Mouse (Mus musculus) CH12.LX (cell line): ENCODE measurements around the gene Lrrc37a. TPM values are rescaled to one million over a fixed set of nuclear protein-coding genes. Genes with fewer than 3 reads are reported as not detected.
A peak's percentile ranks its signal among the peaks of the same experiment; 100 is the strongest.

Experiments used
- DNase-seq: peaks from one replicate; pipeline ENCODE4 v3.0.0-alpha.2; 2013; ENCODE audit errors: extremely low read depth
- H3K27ac ChIP-seq: 2 replicates; pipeline ENCODE4 v1.5.1; 2012; ENCODE audit warnings: low read depth, mild to moderate bottlenecking, control low read depth, moderate library complexity; ENCODE audit not compliant: insufficient read depth
- H3K27me3 ChIP-seq: replicated peaks from 2 replicates; pipeline ENCODE3; 2012; ENCODE audit warnings: inconsistent platforms
- H3K36me3 ChIP-seq, 2 experiments: replicated peaks in 1 of 2; 2 replicates each; pipeline versions ENCODE3 to v1.6.1; 2012; ENCODE audit warnings: inconsistent platforms in 1 of 2, low read length in 1 of 2, mild to moderate bottlenecking in 1 of 2, mixed read lengths in 1 of 2, moderate library complexity in 1 of 2; ENCODE audit not compliant: control insufficient read depth in 1 of 2, insufficient read depth in 1 of 2
- H3K4me1 ChIP-seq, 2 experiments: 2 replicates each; pipeline ENCODE4 v1.6.1; 2012; ENCODE audit warnings: inconsistent platforms in 1 of 2, moderate library complexity in 1 of 2; ENCODE audit not compliant: insufficient read depth in 2 of 2, control insufficient read depth in 1 of 2
- H3K4me2 ChIP-seq: 2 replicates; pipeline ENCODE4 v1.6.1; 2012; ENCODE audit warnings: low read depth, mild to moderate bottlenecking, control low read depth; ENCODE audit not compliant: poor library complexity, insufficient read depth, severe bottlenecking
- H3K4me3 ChIP-seq, 3 experiments: fragments of 150-350 bp in 1 of 3; sonication (generic) in 1 of 3; replicated peaks in 1 of 3; 2 replicates each; pipeline versions ENCODE3 to v1.5.1; 2011 to 2012; ENCODE audit warnings: low read depth in 2 of 3, low read length in 2 of 3, mild to moderate bottlenecking in 2 of 3, moderate library complexity in 2 of 3, control low read depth in 1 of 3, improper control_type of control experiment in 1 of 3, inconsistent platforms in 1 of 3, mixed read lengths in 1 of 3; ENCODE audit not compliant: poor library complexity in 1 of 3
- H3K79me2 ChIP-seq: replicated peaks from 2 replicates; pipeline ENCODE4 v1.6.1; 2012; ENCODE audit warnings: mild to moderate bottlenecking, moderate library complexity; ENCODE audit not compliant: control insufficient read depth, poor library complexity, insufficient read depth, severe bottlenecking; ENCODE audit errors: extremely low read depth
- H3K9ac ChIP-seq: 2 replicates; pipeline ENCODE4 v1.6.1; 2012; ENCODE audit warnings: low read depth, mild to moderate bottlenecking, control low read depth, moderate library complexity; ENCODE audit not compliant: insufficient read depth
- H3K9me3 ChIP-seq: replicated peaks from 2 replicates; pipeline ENCODE3; 2012; ENCODE audit warnings: low read length, inconsistent platforms, mixed read lengths
- CTCF ChIP-seq, 2 experiments: IDR thresholded peaks in 1 of 2; conservative IDR thresholded peaks in 1 of 2; 2 replicates each; pipeline ENCODE4 v1.5.1; 2011 to 2012; ENCODE audit warnings: low read depth in 2 of 2, low read length in 2 of 2, improper control_type of control experiment in 1 of 2, inconsistent platforms in 1 of 2, mild to moderate bottlenecking in 1 of 2, moderate library complexity in 1 of 2
- E2F4 ChIP-seq: IDR thresholded peaks from 2 replicates; pipeline ENCODE4 v1.6.1; 2011; ENCODE audit warnings: low read depth, low read length, improper control_type of control experiment; ENCODE audit not compliant: insufficient replicate concordance
- ELF1 ChIP-seq: IDR thresholded peaks from 2 replicates; pipeline ENCODE4 v1.6.1; 2014; ENCODE audit warnings: low read depth, mild to moderate bottlenecking, inconsistent platforms, low read length, improper control_type of control experiment
- ETS1 ChIP-seq: conservative IDR thresholded peaks from 2 replicates; pipeline ENCODE4 v1.6.1; 2012; ENCODE audit warnings: low read depth, mild to moderate bottlenecking, inconsistent platforms, low read length, improper control_type of control experiment, moderate library complexity
- KAT2A ChIP-seq: IDR thresholded peaks from 2 replicates; pipeline ENCODE4 v1.6.1; 2012; ENCODE audit warnings: low read length, improper control_type of control experiment, inconsistent platforms; ENCODE audit not compliant: insufficient replicate concordance
- MAX ChIP-seq: IDR thresholded peaks from 2 replicates; pipeline ENCODE4 v1.6.1; 2011; ENCODE audit warnings: low read length, improper control_type of control experiment
- MXI1 ChIP-seq: IDR thresholded peaks from 2 replicates; pipeline ENCODE4 v1.6.1; 2011; ENCODE audit warnings: mild to moderate bottlenecking, low read depth, low read length, improper control_type of control experiment
- MYC ChIP-seq: IDR thresholded peaks from 2 replicates; pipeline ENCODE4 v1.6.1; 2011; ENCODE audit warnings: low read depth, mild to moderate bottlenecking, improper control_type of control experiment, low read length
- NELFE ChIP-seq: IDR thresholded peaks from 2 replicates; pipeline ENCODE4 v1.6.1; 2011; ENCODE audit warnings: low read depth, low read length, improper control_type of control experiment
- NRF1 ChIP-seq: IDR thresholded peaks from 2 replicates; pipeline ENCODE4 v1.6.1; 2014; ENCODE audit warnings: low read depth, mild to moderate bottlenecking, inconsistent platforms, low read length, improper control_type of control experiment, moderate library complexity
- PAX5 ChIP-seq: IDR thresholded peaks from 2 replicates; pipeline ENCODE4 v1.6.1; 2012; ENCODE audit warnings: low read length, inconsistent platforms, mixed read lengths
- POLR2A ChIP-seq: IDR thresholded peaks from 2 replicates; pipeline ENCODE4 v1.6.1; 2011; ENCODE audit warnings: low read depth, mild to moderate bottlenecking, improper control_type of control experiment, low read length
- RAD21 ChIP-seq: IDR thresholded peaks from 2 replicates; pipeline ENCODE4 v1.6.1; 2011; ENCODE audit warnings: low read depth, mild to moderate bottlenecking, low read length, improper control_type of control experiment, moderate library complexity
- RCOR1 ChIP-seq: conservative IDR thresholded peaks from 2 replicates; pipeline ENCODE4 v1.6.1; 2012; ENCODE audit warnings: low read depth, mild to moderate bottlenecking, inconsistent platforms, low read length, improper control_type of control experiment
- SIN3A ChIP-seq: IDR thresholded peaks from 2 replicates; pipeline ENCODE4 v1.6.1; 2012; ENCODE audit warnings: low read length, improper control_type of control experiment, inconsistent platforms
- TBP ChIP-seq: conservative IDR thresholded peaks from 2 replicates; pipeline ENCODE4 v1.6.1; 2011; ENCODE audit warnings: low read depth, low read length, improper control_type of control experiment
- TCF12 ChIP-seq: IDR thresholded peaks from 2 replicates; pipeline ENCODE4 v1.6.1; 2014; ENCODE audit warnings: low read depth, mild to moderate bottlenecking, inconsistent platforms, low read length, improper control_type of control experiment
- UBTF ChIP-seq: IDR thresholded peaks from 2 replicates; pipeline ENCODE4 v1.6.1; 2012; ENCODE audit warnings: low read depth, mild to moderate bottlenecking, inconsistent platforms, low read length, improper control_type of control experiment, moderate library complexity
- USF1 ChIP-seq: IDR thresholded peaks from 2 replicates; pipeline ENCODE4 v1.6.1; 2014; ENCODE audit warnings: low read depth, mild to moderate bottlenecking, inconsistent platforms, low read length, improper control_type of control experiment
- ZC3H11A ChIP-seq: IDR thresholded peaks from 2 replicates; pipeline ENCODE4 v1.6.1; 2012; ENCODE audit warnings: low read depth, mild to moderate bottlenecking, inconsistent platforms, low read length, improper control_type of control experiment
- dilution Hi-C: fragments of 300-500 bp; cut with MboI; formaldehyde crosslinking; loops from 2 replicates; pipeline ENCODE4 v1.14.3; 2020; ENCODE audit warnings: low sequenced_read_pairs; ENCODE audit not compliant: extremely low pct_unique_long_range_greater_than_20kb, extremely low pct_ligation_motif_present
- in situ Hi-C: fragments of 300-500 bp; cut with MboI; formaldehyde crosslinking; loops from 3 replicates; pipeline ENCODE4 v1.14.3; 2019; ENCODE audit warnings: low sequenced_read_pairs, low pct_ligation_motif_present, low pct_unique_long_range_greater_than_20kb, mixed read lengths
- polyA plus RNA-seq: library from polyadenylated mRNA; unstranded; fragments of >175 nt; gene quantifications from 2 replicates; pipeline ENCODE4 v1.2.1, GENCODE M21; 2012; ENCODE audit warnings: low read depth; ENCODE audit not compliant: insufficient read length
- total RNA-seq, 2 experiments: library from RNA; depleted of rRNA; stranded (reverse); fragments of 300-350 nt in 1 of 2; fragments of >200 nt in 1 of 2; gene quantifications; 2 replicates each; pipeline ENCODE4 v1.2.3; 2012 to 2014

The Lrrc37a gene
- total and polyA plus RNA-seq, 3 experiments = not detected

DNA sequence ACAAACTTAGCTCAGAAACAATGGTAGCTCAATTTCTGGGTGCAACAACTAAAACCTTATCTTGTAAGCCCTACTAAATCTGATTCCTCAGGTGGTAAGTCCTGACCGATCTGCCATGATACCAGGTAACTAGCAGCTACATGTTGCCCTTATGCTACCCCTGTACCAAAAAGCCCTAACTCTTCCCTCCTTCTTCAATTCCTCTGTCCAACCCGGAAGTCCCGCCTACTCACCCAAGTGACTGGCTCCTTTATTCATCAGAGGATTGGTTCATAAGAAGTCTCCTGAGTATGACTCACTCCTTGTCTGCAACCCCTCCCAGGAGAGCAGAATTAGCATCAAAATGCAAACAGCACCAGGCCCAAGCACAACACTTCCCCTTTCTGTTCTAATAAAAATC is 60.7 kb downstream of the Lrrc37a start (continued):
- no peak for TF ChIP-seq USF1
- peak; percentile 73; the same call in 1 of the 2 replicates for TF ChIP-seq E2F4
- TF ChIP-seq RAD21 = no peak
- no peak for TF ChIP-seq PAX5

DNA sequence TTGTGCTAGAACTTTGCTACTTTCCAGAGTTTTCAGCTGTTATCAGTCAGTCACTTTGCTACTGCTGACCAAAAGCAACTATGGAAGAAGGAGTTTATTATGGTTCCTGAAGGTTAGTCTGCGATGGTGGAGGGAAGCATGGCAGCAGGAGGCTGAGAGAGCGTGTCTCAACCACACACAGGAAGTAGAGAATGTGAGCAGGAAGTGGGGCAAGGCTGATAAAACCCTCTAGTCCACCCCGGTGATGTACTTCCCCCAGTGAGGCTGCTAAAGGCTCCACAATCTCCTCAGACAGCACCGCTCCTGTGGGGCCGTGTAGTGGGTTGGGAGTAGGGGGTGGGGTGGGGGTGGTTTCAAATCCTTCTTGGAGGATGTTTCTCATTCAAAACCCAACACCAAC is 68.1 kb downstream of the Lrrc37a start:
- DNase-seq = no peak
- Histone ChIP-seq H3K36me3 (no peaks in the 10 kb centered on the region), H3K4me3 (no peak overlapping the region), H3K79me2 (no peaks in the 10 kb centered on the region), H3K4me2 (no peak overlapping the region), H3K9ac (no peak overlapping the region), H3K9me3 (no peaks in the 10 kb centered on the region), H3K27ac (no peak overlapping the region), H3K4me1 (peaks cover 2 to 10% of the 10 kb centered on the region in 2 experiments; a peak in 2 of 4 replicates), H3K27me3 (no peaks in the 10 kb centered on the region)
- in situ Hi-C loops (no loop called here), dilution Hi-C loops (no loop called here)
- TF ChIP-seq ELF1 = peak; percentile 50; the same call in 1 of the 2 replicates
- TF ChIP-seq PAX5 = no peak
- no peak for TF ChIP-seq TCF12

DNA sequence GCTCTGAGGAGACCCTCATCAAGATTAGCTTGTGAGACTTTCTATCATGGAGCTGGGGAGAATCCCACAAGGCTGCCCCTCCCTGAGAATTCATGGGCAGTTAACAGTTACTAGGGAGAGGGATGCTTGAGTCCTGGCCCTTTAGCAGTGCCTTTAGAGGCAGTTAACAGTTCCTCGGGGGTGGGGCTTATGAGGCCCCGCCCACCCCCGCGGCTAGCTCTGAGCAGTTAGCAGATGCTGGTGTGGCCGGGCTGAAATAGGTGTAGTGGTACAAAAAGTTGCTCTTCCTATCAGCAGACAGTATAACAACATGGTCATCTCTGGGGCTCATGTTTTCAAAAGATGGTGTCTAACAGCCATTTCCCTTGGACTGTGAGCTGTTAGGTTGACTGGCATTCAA is 79.4 kb downstream of the Lrrc37a start:
- Histone ChIP-seq H3K4me3 (no peak overlapping the region), H3K9ac (no peak overlapping the region), H3K4me2 (0 out of 2 replicates have a peak overlapping the region, but pooled peaks have one; percentile 16), H3K36me3 (no peaks in the 10 kb centered on the region), H3K9me3 (no peaks in the 10 kb centered on the region), H3K4me1 (peaks cover 0 to 4% of the 10 kb centered on the region in 2 experiments; a peak in 2 of 4 replicates), H3K27me3 (no peaks in the 10 kb centered on the region), H3K79me2 (no peaks in the 10 kb centered on the region), H3K27ac (no peak overlapping the region)
- DNase-seq = no peak
- TF ChIP-seq UBTF (no peak), CTCF (conservative IDR thresholded peaks at IDR 0.05 in 1 of 2, IDR thresholded peaks at IDR 0.05 in 1 of 2; ENCODE audit: low read depth in 2 of 2, low read length in 2 of 2) (no peak), MYC (no peak), ZC3H11A (no peak), ELF1 (no peak), NRF1 (no peak), RCOR1 (no peak), TBP (no peak), ETS1 (no peak), POLR2A (no peak), MXI1 (no peak), KAT2A (no peak), NELFE (no peak), MAX (no peak), SIN3A (no peak), RAD21 (no peak), PAX5 (no peak), USF1 (no peak)
- dilution Hi-C loops = no loop called here
- in situ Hi-C loops = no loop called here
